Mouse (Mus musculus): ENCODE measurements around the gene Dixdc1.

GRCm38 (mm10) chr9:50732560-50732959 is 6.8 kb downstream of the Dixdc1 start:
- no peak for TF ChIP-seq CTCF (conservative IDR thresholded peaks at IDR 0.05; ENCODE audit: low read length)
- TF ChIP-seq NANOG (IDR thresholded peaks at IDR 0.05; ENCODE audit: borderline replicate concordance, low read length) = no peak
